Mouse (Mus musculus): ENCODE results near the gene Pigv.

- TF ChIP-seq CTCF (IDR thresholded peaks at IDR 0.05; ENCODE audit: extremely low read depth, insufficient read depth, insufficient read length, insufficient replicate concordance) (no peak), POLR2A (IDR thresholded peaks at IDR 0.05; ENCODE audit: low read depth, low read length) (no peak)
These were observed 51.8 kb downstream of the Pigv start for GRCm38 (mm10) chr4:133620668-133621067.

Data from spleen, adult 2 months (tissue).